Mouse (Mus musculus) embryo, embryonic 10.5 days (tissue): ENCODE data around the gene Hils1.
A peak's percentile ranks its signal among the peaks of the same experiment; 100 is the strongest.

Experiments used
- DNase-seq: peaks from one replicate; pipeline ENCODE4 v3.0.0-alpha.2; 2015; ENCODE audit warnings: low spot score

Hils1 gene

DNA sequence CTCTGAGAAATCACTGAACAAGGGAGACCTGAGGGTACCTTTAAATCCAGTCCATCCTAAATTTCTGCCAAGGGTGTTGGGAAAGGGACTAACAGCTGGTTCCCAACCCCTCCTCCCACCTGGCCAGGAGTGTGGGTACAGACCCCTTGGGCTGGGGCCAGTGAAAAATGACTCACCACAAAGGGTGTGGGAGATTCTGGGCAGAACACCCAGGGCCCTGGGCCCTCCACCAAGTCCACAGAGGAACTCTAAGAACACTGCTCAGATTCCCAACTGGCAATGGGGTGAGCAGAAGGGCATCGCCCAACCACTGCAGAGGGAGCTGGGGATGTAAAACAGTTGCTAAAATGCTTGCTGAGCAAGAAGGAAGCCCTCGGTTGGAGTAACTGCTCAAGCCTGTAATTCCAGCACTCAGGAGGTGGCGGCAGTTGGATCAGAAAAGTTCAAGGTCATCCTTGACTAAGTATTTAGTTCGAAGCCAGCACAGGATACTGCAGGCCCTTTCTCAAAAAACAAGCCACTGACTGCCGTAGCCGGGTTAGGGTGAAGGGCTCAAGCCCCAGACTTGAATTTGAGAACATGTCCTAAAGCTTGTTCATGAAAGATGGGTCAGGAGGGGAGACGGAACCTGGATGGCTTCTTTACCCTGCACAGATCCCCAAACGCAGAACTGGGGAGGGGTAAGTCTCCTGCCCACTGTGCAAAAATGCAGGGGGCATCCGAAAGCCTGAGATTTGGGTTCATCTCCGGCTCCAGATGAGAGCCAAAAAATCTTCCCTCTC, 21.6 kb downstream of the Hils1 start:
- peak; percentile 26 for DNase-seq

- peak; percentile 98 for DNase-seq
Observed at GRCm38 (mm10) chr11:94989562-94990017, 22.2 kb downstream of the Hils1 start.

- DNase-seq, result no peak
Observed at GRCm38 (mm10) chr11:94990102-94990748, 22.8 kb downstream of the Hils1 start.

GRCm38 (mm10) chr11:94990749-94991577, 23.6 kb downstream of the Hils1 start, which contains the start of gene Ppp1r9b:
Gene Ppp1r9b, plus strand, starts transcription at chr11:94991035.
- peak; percentile 94 for DNase-seq

DNA sequence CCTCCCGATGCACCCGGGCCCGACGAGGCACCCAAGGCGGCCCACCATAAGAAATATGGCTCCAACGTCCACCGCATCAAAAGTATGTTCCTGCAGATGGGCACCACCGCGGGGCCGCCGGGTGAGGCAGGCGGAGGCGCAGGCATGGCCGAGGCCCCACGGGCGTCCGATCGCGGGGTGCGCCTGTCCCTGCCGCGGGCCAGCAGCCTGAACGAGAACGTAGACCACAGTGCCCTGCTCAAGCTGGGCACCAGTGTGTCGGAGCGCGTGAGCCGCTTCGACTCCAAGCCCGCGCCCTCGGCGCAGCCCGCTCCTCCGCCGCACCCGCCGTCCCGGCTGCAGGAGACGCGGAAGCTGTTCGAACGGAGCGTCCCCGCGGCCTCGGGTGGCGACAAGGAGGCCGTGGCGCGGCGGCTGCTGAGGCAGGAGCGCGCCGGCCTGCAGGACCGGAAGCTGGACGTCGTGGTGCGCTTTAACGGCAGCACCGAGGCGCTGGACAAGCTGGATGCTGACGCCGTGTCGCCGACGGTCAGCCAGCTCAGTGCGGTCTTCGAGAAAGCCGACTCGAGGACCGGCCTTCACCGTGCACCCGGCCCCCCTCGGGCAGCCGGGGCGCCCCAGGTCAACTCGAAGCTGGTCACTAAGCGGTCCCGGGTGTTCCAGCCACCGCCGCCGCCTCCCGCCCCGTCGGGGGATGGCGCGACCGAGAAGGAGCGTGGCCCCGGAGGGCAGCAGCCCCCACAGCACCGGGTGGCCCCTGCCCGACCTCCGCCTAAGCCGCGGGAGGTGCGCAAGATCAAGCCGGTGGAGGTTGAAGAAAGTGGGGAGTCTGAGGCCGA, 24.5 kb downstream of the Hils1 start:
- peak; percentile 58 for DNase-seq

DNA sequence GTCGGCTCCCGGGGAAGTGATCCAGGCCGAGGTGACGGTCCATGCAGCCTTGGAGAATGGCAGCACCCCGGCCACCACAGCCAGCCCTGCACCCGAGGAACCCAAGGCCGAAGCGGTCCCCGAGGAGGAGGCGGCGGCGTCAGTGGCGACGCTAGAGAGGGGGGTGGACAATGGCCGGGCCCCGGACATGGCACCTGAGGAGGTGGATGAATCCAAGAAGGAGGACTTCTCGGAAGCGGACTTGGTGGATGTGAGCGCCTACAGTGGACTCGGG, 25.0 kb downstream of the Hils1 start:
- DNase-seq, result peak; percentile 17

DNA sequence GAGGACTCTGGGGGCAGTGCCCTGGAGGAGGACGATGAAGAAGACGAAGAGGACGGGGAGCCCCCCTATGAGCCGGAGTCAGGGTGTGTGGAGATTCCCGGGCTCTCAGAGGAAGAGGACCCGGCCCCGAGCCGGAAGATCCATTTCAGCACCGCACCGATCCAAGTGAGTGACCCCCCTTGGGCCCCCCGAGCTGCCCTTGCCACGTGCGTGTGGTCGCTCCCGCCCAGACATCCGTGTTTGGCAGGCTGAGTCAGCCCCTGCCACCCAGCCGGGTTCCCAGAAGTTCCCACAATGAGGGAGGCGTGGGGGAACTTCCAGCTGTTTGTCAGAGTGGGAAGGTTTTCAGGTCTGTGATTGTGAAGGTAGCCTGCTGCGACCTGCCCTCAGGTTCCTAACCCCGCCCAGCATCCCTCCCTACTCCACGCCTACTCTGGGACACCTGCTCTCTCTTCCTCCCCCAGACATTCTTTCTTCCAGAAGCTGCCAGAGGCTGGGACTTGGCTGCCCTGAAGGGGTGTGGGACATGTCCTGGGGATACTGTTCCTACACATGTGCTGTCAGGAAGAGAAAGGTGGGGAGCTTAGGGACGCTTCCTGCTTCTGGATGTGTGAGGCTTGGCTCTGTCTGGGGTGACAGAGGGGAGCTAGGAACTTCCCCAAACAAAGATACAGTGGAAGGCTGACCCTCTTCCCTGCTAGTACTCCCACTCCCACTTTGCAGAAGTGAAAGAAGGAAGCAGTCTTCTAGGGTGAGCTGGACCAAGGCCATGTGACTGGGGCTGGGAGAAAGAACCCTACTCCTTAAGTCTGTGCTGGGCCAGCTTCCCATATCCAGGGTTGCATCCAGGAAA, 25.6 kb downstream of the Hils1 start:
- DNase-seq, result peak; percentile 46

- DNase-seq, result no peak
Observed at GRCm38 (mm10) chr11:94994208-94994814, 26.9 kb downstream of the Hils1 start.

- DNase-seq, result no peak
Observed at GRCm38 (mm10) chr11:94994947-94995772, 27.8 kb downstream of the Hils1 start.

- DNase-seq, result no peak
Observed at GRCm38 (mm10) chr11:94996101-94996500, 28.7 kb downstream of the Hils1 start.

- DNase-seq, result no peak
Observed at GRCm38 (mm10) chr11:94996984-94997383, 29.6 kb downstream of the Hils1 start.

DNA sequence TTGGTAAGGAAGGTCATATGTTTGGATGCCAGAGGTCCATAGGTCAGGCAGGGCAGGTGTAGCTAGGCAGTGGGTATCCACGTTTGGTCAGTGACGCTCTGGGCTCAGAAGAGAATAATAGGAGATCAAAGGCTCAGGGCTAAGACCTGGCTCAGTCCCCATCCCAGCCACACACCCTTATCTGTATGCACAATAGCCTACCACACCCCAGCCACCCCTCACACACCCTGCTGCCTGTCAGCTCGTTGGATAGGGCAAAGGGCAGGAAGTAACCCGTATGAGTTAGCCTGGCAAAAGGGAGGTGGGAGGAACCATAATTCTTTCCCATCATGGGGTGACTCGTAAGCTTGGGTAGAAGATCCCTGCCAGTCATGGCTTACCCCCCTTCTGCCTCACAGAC, 30.2 kb downstream of the Hils1 start:
- DNase-seq, result no peak

DNA sequence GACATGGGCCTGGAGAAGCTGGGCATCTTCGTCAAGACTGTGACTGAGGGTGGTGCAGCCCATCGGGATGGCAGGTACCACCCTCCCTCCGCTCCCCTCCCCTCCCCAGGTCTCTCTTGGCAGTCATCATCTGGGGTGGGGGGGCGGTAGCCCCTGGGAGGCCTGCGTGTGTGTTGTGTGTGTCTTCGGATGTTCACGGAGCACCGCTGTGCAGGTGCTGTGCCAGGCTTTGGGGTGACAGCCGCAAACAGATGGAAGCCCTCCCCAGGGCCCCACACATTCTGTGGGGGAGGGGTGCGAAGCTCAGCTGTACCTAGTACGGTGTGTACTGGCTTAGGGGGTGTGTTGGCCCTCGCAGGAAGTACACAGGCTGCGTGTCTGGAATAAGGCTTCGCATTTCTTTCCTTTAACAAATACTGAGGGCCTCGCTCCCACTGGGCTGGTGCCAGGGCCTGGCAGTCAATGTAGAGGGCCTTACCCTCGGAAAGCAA, 30.7 kb downstream of the Hils1 start:
- DNase-seq, result no peak

DNA sequence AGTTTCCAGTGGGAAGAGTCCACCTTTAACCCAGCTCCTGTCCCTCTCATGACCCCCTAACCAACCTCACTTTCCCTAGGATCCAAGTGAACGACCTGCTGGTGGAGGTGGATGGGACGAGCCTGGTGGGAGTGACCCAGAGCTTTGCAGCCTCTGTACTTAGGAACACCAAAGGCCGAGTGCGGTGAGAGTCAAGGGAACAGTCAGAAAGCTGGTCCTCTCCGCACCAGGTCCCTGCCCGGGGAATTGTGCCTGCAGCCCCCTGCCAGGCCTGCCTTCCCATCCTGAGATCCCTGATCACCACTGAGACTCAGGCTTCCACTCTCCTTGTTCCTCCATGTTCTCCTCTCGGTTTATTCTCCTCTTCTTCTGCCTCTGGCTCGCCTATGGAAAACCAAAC, 32.7 kb downstream of the Hils1 start:
- no peak for DNase-seq

GRCm38 (mm10) chr11:95000548-95000947, 33.2 kb downstream of the Hils1 start:
- DNase-seq, result no peak

- DNase-seq, result peak; percentile 87
Observed at GRCm38 (mm10) chr11:95001058-95001457, 33.7 kb downstream of the Hils1 start.

- no peak for DNase-seq
Observed at GRCm38 (mm10) chr11:95001584-95002347, 34.4 kb downstream of the Hils1 start.

DNA sequence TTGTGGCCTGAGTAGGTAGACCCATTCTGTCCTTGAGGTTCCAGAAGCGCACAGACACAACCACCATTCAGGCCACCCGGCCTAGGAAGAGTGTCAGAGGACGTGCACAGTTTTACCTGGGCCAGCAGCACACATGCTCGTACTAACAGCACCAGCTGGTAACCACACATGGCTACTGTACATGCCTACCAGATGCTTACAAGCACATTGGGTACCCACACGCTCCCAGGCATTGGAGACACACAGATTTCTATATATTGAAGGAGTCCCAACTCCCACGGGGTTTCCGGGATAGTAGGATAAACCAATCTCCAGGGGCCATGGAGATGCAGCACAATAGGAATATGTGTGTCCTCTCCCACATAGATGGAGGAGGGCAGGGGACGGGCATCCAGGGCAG, 35.3 kb downstream of the Hils1 start:
- no peak for DNase-seq
